Comparison of ENCODE assay signal across 10 mouse cellular contexts in genomic region chr12:17576041-17576440, GRCm38 (mm10). TPM values are rescaled to one million over a fixed set of nuclear protein-coding genes. Genes with fewer than 3 reads are reported as not detected.
A peak's percentile ranks its signal among the peaks of the same experiment; 100 is the strongest.
DNase-seq lines count a peak whose midpoint lies in the region.
"Had no signal": no experiment of that assay in that cellular context is flagged by ENCODE, and none has a peak within 500 bp of the region (broad histone marks: within the 10 kb centered on the region; RNA-seq: fewer than 3 reads in every experiment).

No protein-coding gene starts in this region.

- intact Hi-C loops in heart, postnatal 36 days (cut with DNase I): no loop called here
- intact Hi-C loops in left cerebral cortex, postnatal 25 days (cut with DNase I): no loop called here

- no peaks in the 10 kb centered on the region for H3K9me3 ChIP-seq in limb, embryonic 10.5 days (replicated peaks)
- H3K9me3 ChIP-seq: megakaryocyte, embryonic 14.5 days had no signal

- no peaks in the 10 kb centered on the region for H3K27me3 ChIP-seq in limb, embryonic 10.5 days (ENCODE audit: low read depth, poor library complexity, severe bottlenecking)
- H3K27me3 ChIP-seq: CH12.LX had no signal

- peaks cover 6% of the 10 kb centered on the region for H3K4me1 ChIP-seq in limb, embryonic 10.5 days

- DNase-seq in embryo, embryonic 11 days: peak; percentile 12
- no peak for DNase-seq in embryo, embryonic 9.5 days (ENCODE audit: extremely low spot score)
- DNase-seq in cerebellum, adult 9-11 months: peak; percentile 77
- DNase-seq in heart, postnatal 36 days: peak; percentile 8 to 13
- DNase-seq in kidney, postnatal 4 days: peak; percentile 50 to 69
- peak; percentile 17 for DNase-seq in skeletal muscle tissue, adult 2 months (ENCODE audit: low read depth, low spot score)
- no peak for DNase-seq in limb, embryonic 10.5 days (ENCODE audit: low spot score)
- DNase-seq in left cerebral cortex, postnatal 25 days (ENCODE audit: low spot score in 2 of 2): no peak

- H3K36me3 ChIP-seq in limb, embryonic 10.5 days: no peaks in the 10 kb centered on the region

- no peak overlapping the region for H3K4me3 ChIP-seq in limb, embryonic 10.5 days
- H3K4me3 ChIP-seq: megakaryocyte, embryonic 14.5 days had no signal

- H3K27ac ChIP-seq in limb, embryonic 10.5 days: no peak overlapping the region

- WGBS in limb, embryonic 10.5 days: 15% methylated on average over 6 of the region's 6 CpGs

RNA-seq across cellular contexts. Expression of gene Odc1, which starts 31.4 kb away (rescaled TPM):
- 10 to 100 TPM; 54.6 to 75.2 TPM for total RNA-seq in heart, postnatal 36 days (2021)
- polyA plus RNA-seq in limb, embryonic 10.5 days (2016; fragmentation: Nextera tagmentation; extraction: Ambion mirVana): 289 and 351 TPM in 2 replicates
- 10 to 100 TPM; 56.0 to 63.5 TPM for total RNA-seq in left cerebral cortex, postnatal 25 days (2021)

Comparison
In these comparisons a context has a peak if more than half of its experiments do, and no peak if none do; other contexts are left out.
1. DNase-seq: peak in embryo, embryonic 11 days (single experiment), cerebellum, adult 9-11 months (single experiment), heart, postnatal 36 days (2 of 2), kidney, postnatal 4 days (2 of 2) and skeletal muscle tissue, adult 2 months (single experiment); none in embryo, embryonic 9.5 days (single experiment), limb, embryonic 10.5 days (single experiment) and left cerebral cortex, postnatal 25 days (0 of 2).